Mouse (Mus musculus) brain, embryonic 14.5 days (tissue): Measurements from ENCODE around the gene Tmx2.

Experiments used
- CTCF ChIP-seq: fragments of 200-500 bp; IDR thresholded peaks from 2 replicates; pipeline ENCODE4 v1.5.1; 2012; ENCODE audit warnings: inconsistent platforms, mild to moderate bottlenecking, moderate library complexity, borderline replicate concordance; ENCODE audit not compliant: insufficient read depth, insufficient read length; ENCODE audit errors: extremely low read depth
- POLR2A ChIP-seq: fragments of 200-500 bp; IDR thresholded peaks from 2 replicates; pipeline ENCODE4 v1.6.1; 2012; ENCODE audit warnings: mild to moderate bottlenecking, inconsistent platforms, borderline replicate concordance; ENCODE audit not compliant: poor library complexity, insufficient read depth, insufficient read length, severe bottlenecking; ENCODE audit errors: extremely low read depth

DNA sequence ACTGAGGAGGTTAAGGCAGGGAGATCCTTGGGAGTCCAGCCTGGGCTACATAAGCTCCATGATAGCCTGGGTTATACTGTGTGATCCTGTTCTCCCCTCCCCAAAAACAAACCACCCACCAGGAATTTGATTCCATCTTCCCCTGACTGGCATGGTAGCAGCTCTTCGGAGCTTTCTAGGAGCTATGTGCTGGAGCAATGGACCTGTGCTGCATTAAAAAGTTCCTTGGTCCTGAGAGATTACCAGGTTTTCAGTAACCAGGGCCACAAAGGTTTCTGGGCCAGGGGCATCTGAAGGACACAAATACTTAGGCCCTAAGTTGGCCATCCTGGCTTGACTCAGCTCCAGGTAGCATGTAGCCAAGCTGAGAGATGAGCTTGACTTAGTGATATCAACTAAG is 46.9 kb downstream of the Tmx2 start:
- TF ChIP-seq CTCF = no peak
- no peak for TF ChIP-seq POLR2A
